Mouse (Mus musculus): Measurements from ENCODE around the gene Olfr963. TPM values are rescaled to one million over a fixed set of nuclear protein-coding genes. Genes with fewer than 3 reads are reported as not detected.
"Not testable (repeated sequence)": the region's sequence is repeated elsewhere in the genome, so short reads cannot be mapped to it uniquely, and the experiment has no call there.

Olfr963 gene
- polyA plus RNA-seq, 1 experiment, result not detected

GRCm38 (mm10) chr9:39647382-39647781 lies 19.6 kb upstream of the Olfr963 start:
- no peak overlapping the region for H3K4me3 ChIP-seq (ENCODE audit: insufficient read depth, low read depth, low read length)
- no peaks in the 10 kb centered on the region for H3K27me3 ChIP-seq (replicated peaks; ENCODE audit: control insufficient read depth, insufficient read depth, low read length)
- DNase-seq, result no peak
- WGBS, result 89% methylated on average over 4 of the region's 4 CpGs
- no peaks in the 10 kb centered on the region for H3K36me3 ChIP-seq (ENCODE audit: control insufficient read depth, insufficient read depth, low read length)
- TF ChIP-seq POLR2A (IDR thresholded peaks at IDR 0.05; ENCODE audit: low read depth, low read length) (no peak), CTCF (conservative IDR thresholded peaks at IDR 0.05; ENCODE audit: insufficient read depth, insufficient read length, low read depth, low read length) (no peak)
- no peak overlapping the region for H3K27ac ChIP-seq (ENCODE audit: insufficient read depth, low read depth, low read length)
- no peaks in the 10 kb centered on the region for H3K4me1 ChIP-seq (ENCODE audit: control insufficient read depth, insufficient read depth, low read length)

- no peaks in the 10 kb centered on the region for H3K4me1 ChIP-seq (ENCODE audit: control insufficient read depth, insufficient read depth, low read length)
Observed at GRCm38 (mm10) chr9:39654756-39655396, 12.1 kb upstream of the Olfr963 start.

DNA sequence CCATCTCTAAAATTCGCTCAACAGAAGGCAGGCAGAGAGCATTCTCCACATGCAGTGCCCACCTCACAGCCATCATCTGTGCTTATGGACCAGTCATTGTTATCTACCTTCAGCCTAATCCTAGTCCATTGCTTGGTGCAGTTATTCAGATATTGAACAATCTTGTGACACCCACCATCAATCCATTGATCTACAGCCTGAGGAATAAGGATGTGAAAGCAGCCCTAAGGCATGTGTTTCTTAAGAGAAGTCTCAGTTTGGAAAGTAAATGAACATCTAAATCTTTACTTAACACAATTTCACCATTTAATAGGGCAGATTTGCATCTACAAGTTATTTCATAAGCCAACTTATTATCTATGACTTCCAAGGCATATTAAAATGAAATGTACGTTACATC lies 2.7 kb downstream of the Olfr963 start:
- no peak for TF ChIP-seq CTCF (conservative IDR thresholded peaks at IDR 0.05; ENCODE audit: insufficient read depth, insufficient read length, low read depth, low read length)
- 81% methylated on average over 2 of the region's 2 CpGs for WGBS
- no peak overlapping the region for H3K4me3 ChIP-seq (ENCODE audit: insufficient read depth, low read depth, low read length)
- H3K27ac ChIP-seq (ENCODE audit: insufficient read depth, low read depth, low read length), result no peak overlapping the region
- H3K27me3 ChIP-seq (replicated peaks; ENCODE audit: control insufficient read depth, insufficient read depth, low read length), result no peaks in the 10 kb centered on the region
- no peaks in the 10 kb centered on the region for H3K36me3 ChIP-seq (ENCODE audit: control insufficient read depth, insufficient read depth, low read length)
- no peaks in the 10 kb centered on the region for H3K4me1 ChIP-seq (ENCODE audit: control insufficient read depth, insufficient read depth, low read length)
- no peak for DNase-seq

More at GRCm38 (mm10) chr9:39654756-39655396, 12.1 kb upstream of the Olfr963 start:
- 65% methylated on average over 6 of the region's 6 CpGs for WGBS
- no peak for DNase-seq
- TF ChIP-seq POLR2A (IDR thresholded peaks at IDR 0.05; ENCODE audit: low read depth, low read length), result no peak
- TF ChIP-seq CTCF (conservative IDR thresholded peaks at IDR 0.05; ENCODE audit: insufficient read depth, insufficient read length, low read depth, low read length), result no peak
- Histone ChIP-seq H3K27ac (ENCODE audit: insufficient read depth, low read depth, low read length) (no peak overlapping the region), H3K36me3 (ENCODE audit: control insufficient read depth, insufficient read depth, low read length) (no peaks in the 10 kb centered on the region), H3K4me3 (ENCODE audit: insufficient read depth, low read depth, low read length) (no peak overlapping the region), H3K27me3 (replicated peaks; ENCODE audit: control insufficient read depth, insufficient read depth, low read length) (no peaks in the 10 kb centered on the region)

GRCm38 (mm10) chr9:39674820-39675219 lies 7.8 kb downstream of the Olfr963 start:
- WGBS, result 69% methylated on average over 2 of the region's 2 CpGs

GRCm38 (mm10) chr9:39678557-39678956 lies 11.6 kb downstream of the Olfr963 start:
- DNase-seq, result no peak
- Histone ChIP-seq H3K36me3 (ENCODE audit: control insufficient read depth, insufficient read depth, low read length) (no peaks in the 10 kb centered on the region), H3K27me3 (replicated peaks; ENCODE audit: control insufficient read depth, insufficient read depth, low read length) (no peaks in the 10 kb centered on the region), H3K4me1 (ENCODE audit: control insufficient read depth, insufficient read depth, low read length) (no peaks in the 10 kb centered on the region), H3K27ac (ENCODE audit: insufficient read depth, low read depth, low read length) (no peak overlapping the region), H3K4me3 (ENCODE audit: insufficient read depth, low read depth, low read length) (no peak overlapping the region)
- TF ChIP-seq CTCF (conservative IDR thresholded peaks at IDR 0.05; ENCODE audit: insufficient read depth, insufficient read length, low read depth, low read length) (no peak), POLR2A (IDR thresholded peaks at IDR 0.05; ENCODE audit: low read depth, low read length) (no peak)
- WGBS, result 91% methylated on average over 2 of the region's 2 CpGs

More at GRCm38 (mm10) chr9:39674820-39675219, 7.8 kb downstream of the Olfr963 start:
- no peaks in the 10 kb centered on the region for H3K27me3 ChIP-seq (replicated peaks; ENCODE audit: control insufficient read depth, insufficient read depth, low read length)
- H3K36me3 ChIP-seq (ENCODE audit: control insufficient read depth, insufficient read depth, low read length), result no peaks in the 10 kb centered on the region
- no peak overlapping the region for H3K27ac ChIP-seq (ENCODE audit: insufficient read depth, low read depth, low read length)
- DNase-seq, result no peak
- no peak for TF ChIP-seq POLR2A (IDR thresholded peaks at IDR 0.05; ENCODE audit: low read depth, low read length)
- no peak for TF ChIP-seq CTCF (conservative IDR thresholded peaks at IDR 0.05; ENCODE audit: insufficient read depth, insufficient read length, low read depth, low read length)
- H3K4me1 ChIP-seq (ENCODE audit: control insufficient read depth, insufficient read depth, low read length), result no peaks in the 10 kb centered on the region
- no peak overlapping the region for H3K4me3 ChIP-seq (ENCODE audit: insufficient read depth, low read depth, low read length)

DNA sequence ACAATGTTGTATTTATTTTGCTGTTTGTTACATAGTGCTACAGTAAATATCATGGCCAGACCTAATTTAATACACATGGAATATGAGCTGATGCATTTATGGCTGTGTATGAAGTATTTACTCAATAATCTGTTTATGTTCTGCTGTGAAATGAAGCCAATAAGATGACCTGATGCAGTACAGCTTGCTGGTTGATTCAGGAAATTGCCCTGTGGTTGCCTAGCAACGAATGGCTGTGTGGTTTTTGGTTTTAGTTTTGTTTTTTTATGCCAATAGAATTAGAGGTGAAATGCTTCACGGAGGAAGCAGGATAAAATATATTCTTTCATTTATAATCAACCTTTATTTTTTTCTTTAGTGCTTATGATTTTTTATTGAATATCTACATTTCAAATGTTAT lies 12.3 kb downstream of the Olfr963 start:
- no peaks in the 10 kb centered on the region for H3K27me3 ChIP-seq (replicated peaks; ENCODE audit: control insufficient read depth, insufficient read depth, low read length)
- no peaks in the 10 kb centered on the region for H3K4me1 ChIP-seq (ENCODE audit: control insufficient read depth, insufficient read depth, low read length)
- H3K4me3 ChIP-seq (ENCODE audit: insufficient read depth, low read depth, low read length), result no peak overlapping the region
- H3K27ac ChIP-seq (ENCODE audit: insufficient read depth, low read depth, low read length), result no peak overlapping the region
- H3K36me3 ChIP-seq (ENCODE audit: control insufficient read depth, insufficient read depth, low read length), result no peaks in the 10 kb centered on the region
- no peak for DNase-seq
- no peak for TF ChIP-seq POLR2A (IDR thresholded peaks at IDR 0.05; ENCODE audit: low read depth, low read length)
- no peak for TF ChIP-seq CTCF (conservative IDR thresholded peaks at IDR 0.05; ENCODE audit: insufficient read depth, insufficient read length, low read depth, low read length)
- 60% methylated on average over 2 of the region's 2 CpGs for WGBS

DNA sequence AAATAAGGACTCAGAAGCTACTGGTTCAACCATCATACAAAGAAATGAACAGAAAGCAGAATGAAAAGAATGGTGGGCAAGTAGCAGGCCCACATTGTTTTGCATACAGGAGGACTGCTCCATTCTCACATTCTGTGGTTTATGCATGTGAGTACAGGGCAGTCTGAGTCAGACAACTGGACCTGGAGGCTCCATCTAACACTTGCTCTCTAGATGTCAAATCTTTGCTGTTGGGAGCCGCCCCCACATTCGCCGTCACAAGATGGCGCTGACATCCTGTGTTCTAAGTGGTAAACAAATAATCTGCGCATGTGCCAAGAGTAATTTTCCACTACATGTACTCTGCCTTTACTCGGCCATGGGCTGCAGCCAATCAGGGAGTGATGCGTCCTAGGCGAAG lies 34.1 kb downstream of the Olfr963 start:
- not testable (repeated sequence) for H3K4me1 ChIP-seq (ENCODE audit: control insufficient read depth, insufficient read depth, low read length); H3K27me3 ChIP-seq (replicated peaks; ENCODE audit: control insufficient read depth, insufficient read depth, low read length); H3K36me3 ChIP-seq (ENCODE audit: control insufficient read depth, insufficient read depth, low read length); H3K4me3 ChIP-seq (ENCODE audit: insufficient read depth, low read depth, low read length); DNase-seq; H3K27ac ChIP-seq (ENCODE audit: insufficient read depth, low read depth, low read length)
- 76% methylated on average over 8 of the region's 8 CpGs for WGBS

Data from kidney, adult 2 months (tissue).